Mouse (Mus musculus) kidney, adult 2 months (tissue): ENCODE measurements around the gene Anxa2. TPM values are rescaled to one million over a fixed set of nuclear protein-coding genes. Genes with fewer than 3 reads are reported as not detected.
A peak's percentile ranks its signal among the peaks of the same experiment; 100 is the strongest.

Experiments
- DNase-seq: peaks from one replicate; pipeline ENCODE4 v3.0.0; 2021
- H3K27ac ChIP-seq: fragments of 200-500 bp; 2 replicates; pipeline ENCODE4 v1.5.1; 2012; ENCODE audit warnings: low read depth, low read length, control low read depth, inconsistent platforms; ENCODE audit not compliant: insufficient read depth
- H3K27me3 ChIP-seq: fragments of 200-500 bp; replicated peaks from 2 replicates; pipeline ENCODE4 v1.6.1; 2012; ENCODE audit warnings: mild to moderate bottlenecking, moderate library complexity, low read length, inconsistent platforms; ENCODE audit not compliant: control insufficient read depth, insufficient read depth
- H3K36me3 ChIP-seq: fragments of 200-500 bp; 2 replicates; pipeline ENCODE4 v1.6.1; 2012; ENCODE audit warnings: mild to moderate bottlenecking, moderate library complexity, low read length, inconsistent platforms; ENCODE audit not compliant: control insufficient read depth, insufficient read depth
- H3K4me1 ChIP-seq: fragments of 200-500 bp; 2 replicates; pipeline ENCODE4 v1.6.1; 2011; ENCODE audit warnings: low read length; ENCODE audit not compliant: control insufficient read depth, insufficient read depth
- H3K4me3 ChIP-seq: fragments of 200-500 bp; 2 replicates; pipeline ENCODE4 v1.5.1; 2011; ENCODE audit warnings: mild to moderate bottlenecking, low read depth, low read length, control low read depth; ENCODE audit not compliant: insufficient read depth
- CTCF ChIP-seq: fragments of 200-500 bp; conservative IDR thresholded peaks from 2 replicates; pipeline ENCODE4 v1.5.1; 2011; ENCODE audit warnings: low read depth, mild to moderate bottlenecking, control low read depth, low read length, moderate library complexity, mixed read lengths; ENCODE audit not compliant: insufficient read depth, insufficient read length
- POLR2A ChIP-seq: fragments of 200-500 bp; IDR thresholded peaks from one replicate; pipeline ENCODE4 v1.6.1; 2011; ENCODE audit warnings: low read depth, low read length, control low read depth
- WGBS: fragments of 180-500 bp; shearing (Covaris S2); methylation state at CpG from one replicate; pipeline ENCODE4 v1.1.7; 2018; 5-methylcytosine and 5-hydroxymethylcytosine counted together
- polyA plus RNA-seq: library from polyadenylated mRNA; depleted of rRNA; stranded (reverse); fragments of >200 nt; gene quantifications from 2 replicates; pipeline ENCODE4 v1.2.3, GENCODE M21; 2012

Gene Anxa2
- polyA plus RNA-seq, 1 experiment, result 131 TPM

DNA sequence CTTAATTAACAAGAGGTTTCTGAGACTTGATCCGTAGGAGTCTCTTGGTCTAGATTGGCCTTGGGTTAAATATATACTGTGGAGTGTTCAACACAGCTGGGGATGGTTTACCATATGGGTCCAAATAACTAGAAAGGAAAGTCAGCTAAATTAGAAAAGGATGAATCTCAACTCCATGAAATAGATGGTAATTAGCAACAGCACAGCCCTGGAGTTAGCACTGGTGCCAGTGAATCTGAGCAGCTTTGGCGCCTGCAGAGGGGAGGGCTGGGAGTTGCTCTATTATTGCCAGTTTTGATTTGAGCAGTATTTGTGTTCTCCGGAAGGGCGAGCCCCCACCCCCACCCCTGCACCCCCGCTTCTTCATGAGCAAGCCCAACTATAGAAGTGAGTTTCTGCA lies 16.9 kb downstream of the Anxa2 start:
- no peak for DNase-seq
- TF ChIP-seq CTCF (no peak), POLR2A (no peak)
- no peak overlapping the region for H3K4me3 ChIP-seq
- 51% methylated on average over 5 of the region's 5 CpGs for WGBS
- no peaks in the 10 kb centered on the region for H3K36me3 ChIP-seq
- peaks cover 8% of the 10 kb centered on the region for H3K4me1 ChIP-seq
- H3K27me3 ChIP-seq, result no peaks in the 10 kb centered on the region
- H3K27ac ChIP-seq, result no peak overlapping the region

DNA sequence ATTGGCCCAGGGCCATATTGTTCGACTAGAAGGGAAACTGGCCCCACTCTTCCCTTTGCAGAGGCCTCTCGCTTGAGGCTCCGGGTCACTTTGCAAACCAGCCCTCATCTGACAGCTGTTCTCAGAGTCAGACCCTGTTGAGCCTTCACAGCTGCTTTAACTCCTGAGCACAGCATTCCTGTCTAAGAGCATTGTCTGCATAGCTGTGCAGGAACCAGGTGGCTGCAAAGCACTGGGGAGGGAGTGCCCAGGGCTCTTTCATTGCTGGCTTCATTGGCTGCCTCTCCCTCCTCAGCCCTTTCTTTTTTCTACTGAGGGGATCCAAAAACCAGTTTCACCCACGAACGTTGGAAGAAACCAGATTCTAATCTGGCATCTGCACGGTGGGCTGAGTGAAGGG lies 17.5 kb downstream of the Anxa2 start:
- WGBS, result 25% methylated on average over 6 of the region's 6 CpGs
- no peak for TF ChIP-seq POLR2A
- no peak for TF ChIP-seq CTCF
- no peak for DNase-seq
- H3K27ac ChIP-seq, result no peak overlapping the region
- H3K4me1 ChIP-seq, result peaks cover 7% of the 10 kb centered on the region
- no peaks in the 10 kb centered on the region for H3K36me3 ChIP-seq
- H3K4me3 ChIP-seq, result no peak overlapping the region
- H3K27me3 ChIP-seq, result no peaks in the 10 kb centered on the region

DNA sequence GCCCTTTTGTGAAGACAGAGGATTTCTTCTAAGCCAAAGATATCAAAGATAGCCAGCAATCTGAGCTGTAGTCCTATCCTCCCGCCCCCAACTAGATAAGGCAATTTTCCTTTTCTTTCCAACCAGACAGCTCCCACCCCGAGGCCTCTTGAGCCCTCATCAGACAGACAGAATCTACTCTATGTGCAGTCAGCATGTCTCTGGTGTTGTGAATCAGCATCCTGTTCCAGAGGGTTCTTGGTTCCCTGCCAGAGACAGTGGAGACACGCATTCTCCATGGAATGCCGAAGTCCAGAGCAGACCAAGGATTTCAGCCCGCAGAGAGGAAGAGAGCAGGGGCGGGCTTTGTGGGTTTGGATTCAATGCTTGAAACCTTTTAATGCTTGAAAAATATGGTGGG lies 19.3 kb downstream of the Anxa2 start:
- DNase-seq, result peak; percentile 94
- H3K36me3 ChIP-seq, result no peaks in the 10 kb centered on the region
- TF ChIP-seq POLR2A (no peak), CTCF (no peak)
- 38% methylated on average over 6 of the region's 6 CpGs for WGBS
- peaks cover 3% of the 10 kb centered on the region; the same call in 1 of the 2 replicates for H3K4me1 ChIP-seq
- no peaks in the 10 kb centered on the region for H3K27me3 ChIP-seq
- H3K4me3 ChIP-seq, result no peak overlapping the region
- H3K27ac ChIP-seq, result peak overlapping the region; percentile 25; the same call in 1 of the 2 replicates

DNA sequence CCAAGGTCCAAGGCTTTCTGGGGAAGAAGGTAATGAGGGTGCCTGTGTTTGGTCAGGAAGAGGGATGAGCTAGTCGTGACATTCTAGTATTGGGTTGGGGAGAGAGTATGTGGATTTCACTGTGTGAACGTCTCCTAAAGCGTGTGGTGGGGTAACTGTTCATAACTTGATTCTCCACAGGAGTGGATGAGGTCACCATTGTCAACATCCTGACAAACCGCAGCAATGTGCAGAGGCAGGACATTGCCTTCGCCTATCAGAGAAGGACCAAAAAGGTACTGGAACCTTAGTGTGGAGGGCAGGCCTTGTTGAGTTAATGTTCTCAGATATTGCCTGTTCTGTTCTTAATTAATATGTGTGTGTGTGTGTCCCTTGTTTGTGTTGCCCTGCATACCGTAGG lies 22.5 kb downstream of the Anxa2 start:
- Histone ChIP-seq H3K36me3 (no peaks in the 10 kb centered on the region), H3K27ac (no peak overlapping the region), H3K27me3 (no peaks in the 10 kb centered on the region), H3K4me3 (no peak overlapping the region), H3K4me1 (peaks cover 3% of the 10 kb centered on the region; the same call in 1 of the 2 replicates)
- WGBS, result 83% methylated on average over 6 of the region's 6 CpGs
- TF ChIP-seq CTCF (no peak), POLR2A (no peak)
- DNase-seq, result no peak

DNA sequence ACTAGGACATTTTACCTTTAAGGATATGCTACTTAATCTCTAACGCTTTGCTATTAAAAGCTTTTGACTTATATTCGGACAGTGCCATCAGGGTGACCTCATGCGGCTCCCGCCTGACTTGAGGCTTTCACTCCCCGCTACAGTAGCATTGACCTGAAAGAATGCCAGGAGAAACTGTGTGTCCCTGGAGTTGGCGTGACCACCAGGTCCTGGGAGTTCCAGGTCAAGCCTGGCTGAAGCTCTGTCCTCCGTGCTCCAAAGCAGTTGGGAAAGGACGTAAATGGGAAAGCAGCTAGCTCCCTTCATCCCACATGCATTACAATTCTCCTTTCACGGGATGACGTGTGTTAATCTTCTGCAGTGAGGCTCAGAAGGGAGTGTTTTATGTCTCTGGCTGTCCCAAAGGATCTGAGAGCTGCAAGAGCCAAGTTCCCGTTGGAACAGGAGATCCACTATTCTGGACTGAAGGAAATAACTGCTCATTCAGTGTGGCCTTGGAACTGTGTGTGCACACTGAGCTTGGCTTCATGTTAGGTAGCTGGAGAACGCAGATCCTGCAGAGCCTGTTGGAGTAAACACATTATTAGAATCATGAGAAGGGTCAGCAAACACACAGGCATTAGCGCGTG lies 23.9 kb downstream of the Anxa2 start:
- Histone ChIP-seq H3K4me1 (peaks cover 3% of the 10 kb centered on the region; the same call in 1 of the 2 replicates), H3K36me3 (no peaks in the 10 kb centered on the region), H3K4me3 (no peak overlapping the region), H3K27me3 (no peaks in the 10 kb centered on the region), H3K27ac (peak overlapping the region; percentile 10; the same call in 1 of the 2 replicates)
- peak; percentile 55 for DNase-seq
- 28% methylated on average over 14 of the region's 14 CpGs for WGBS
- TF ChIP-seq CTCF, result no peak
- no peak for TF ChIP-seq POLR2A

DNA sequence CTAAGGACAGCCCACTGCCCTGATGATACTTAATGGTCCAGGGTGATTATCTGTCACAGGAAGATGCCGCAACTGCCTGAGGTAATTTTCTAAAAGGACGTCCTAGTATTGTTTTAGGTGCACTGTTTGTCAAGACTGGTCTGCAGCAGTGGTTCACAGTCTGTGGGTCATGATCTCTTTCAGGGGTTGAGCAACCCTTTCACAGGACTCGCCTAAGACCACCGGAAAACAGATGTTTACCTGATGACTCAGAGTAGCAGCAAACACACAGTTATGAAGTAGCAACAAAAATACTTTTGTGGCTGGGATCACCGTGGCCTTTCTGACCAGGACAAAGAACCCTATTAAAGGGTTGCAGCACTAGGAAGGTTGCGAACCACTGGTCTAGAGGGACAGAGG lies 24.4 kb downstream of the Anxa2 start:
- H3K27me3 ChIP-seq, result no peaks in the 10 kb centered on the region
- DNase-seq, result no peak
- H3K36me3 ChIP-seq, result no peaks in the 10 kb centered on the region
- peaks cover under 1% of the 10 kb centered on the region; the same call in 1 of the 2 replicates for H3K4me1 ChIP-seq
- TF ChIP-seq POLR2A (no peak), CTCF (no peak)
- H3K4me3 ChIP-seq, result no peak overlapping the region
- WGBS, result 54% methylated on average over 6 of the region's 6 CpGs
- H3K27ac ChIP-seq, result peak overlapping the region; percentile 10

DNA sequence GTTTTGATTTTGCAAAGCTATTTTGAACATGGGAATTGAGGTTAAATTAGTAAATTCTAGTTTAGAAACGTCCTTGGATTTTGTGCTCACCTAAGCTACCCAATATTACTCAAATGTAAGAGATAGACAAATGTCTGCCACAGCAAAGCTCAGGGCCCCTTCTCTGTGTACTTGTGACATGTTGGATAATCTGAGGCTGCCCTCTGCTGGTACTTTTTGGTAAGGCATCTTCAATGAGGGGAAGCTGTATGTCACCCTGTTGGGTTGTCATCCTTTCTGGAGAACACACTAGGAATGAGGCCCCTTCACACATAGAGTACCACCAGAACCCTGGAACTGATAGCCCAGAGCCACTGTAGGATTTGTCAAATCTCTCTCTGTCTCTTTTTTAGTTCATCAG lies 26.9 kb downstream of the Anxa2 start:
- peak; percentile 84 for DNase-seq
- Histone ChIP-seq H3K36me3 (no peaks in the 10 kb centered on the region), H3K4me3 (no peak overlapping the region), H3K4me1 (no peaks in the 10 kb centered on the region; the same call in 1 of the 2 replicates), H3K27ac (no peak overlapping the region), H3K27me3 (no peaks in the 10 kb centered on the region)
- peak; percentile 69 for TF ChIP-seq CTCF
- no peak for TF ChIP-seq POLR2A
- 3% methylated on average over 1 of the region's 1 CpGs for WGBS
